Mouse (Mus musculus) right cerebral cortex, postnatal 14 days (tissue): ENCODE results near the gene Cotl1.
A peak's percentile ranks its signal among the peaks of the same experiment; 100 is the strongest.

Experiments
- DNase-seq: peaks from one replicate; pipeline ENCODE4 v3.0.0; 2022

The Cotl1 gene

GRCm38 (mm10) chr8:119812650-119813431 is 27.5 kb downstream of the Cotl1 start:
- DNase-seq, result no peak

- no peak for DNase-seq
Observed at GRCm38 (mm10) chr8:119811925-119812324, 28.4 kb downstream of the Cotl1 start.

GRCm38 (mm10) chr8:119810953-119811499 is 29.3 kb downstream of the Cotl1 start:
- no peak for DNase-seq

GRCm38 (mm10) chr8:119810127-119810868 is 30.0 kb downstream of the Cotl1 start:
- DNase-seq, result peak; percentile 52

- DNase-seq, result no peak
Observed at GRCm38 (mm10) chr8:119809620-119810019, 30.7 kb downstream of the Cotl1 start.

- no peak for DNase-seq
Observed at GRCm38 (mm10) chr8:119807687-119808086, 32.7 kb downstream of the Cotl1 start.

GRCm38 (mm10) chr8:119806422-119807263 is 33.7 kb downstream of the Cotl1 start:
- DNase-seq, result peak; percentile 62

- DNase-seq, result no peak
Observed at GRCm38 (mm10) chr8:119805275-119805674, 35.1 kb downstream of the Cotl1 start.

- DNase-seq, result no peak
Observed at GRCm38 (mm10) chr8:119802592-119802991, 37.8 kb downstream of the Cotl1 start.

- peak; percentile 75 for DNase-seq
Observed at GRCm38 (mm10) chr8:119801168-119801567, 39.2 kb downstream of the Cotl1 start.

- no peak for DNase-seq
Observed at GRCm38 (mm10) chr8:119798965-119799264, 41.4 kb downstream of the Cotl1 start.

- DNase-seq, result peak; percentile 65
Observed at GRCm38 (mm10) chr8:119798170-119798964, 42.0 kb downstream of the Cotl1 start.

GRCm38 (mm10) chr8:119795651-119796050 is 44.7 kb downstream of the Cotl1 start:
- DNase-seq, result no peak

- no peak for DNase-seq
Observed at GRCm38 (mm10) chr8:119794689-119795088, 45.7 kb downstream of the Cotl1 start.

- DNase-seq, result no peak
Observed at GRCm38 (mm10) chr8:119791804-119792704, 48.3 kb downstream of the Cotl1 start.

GRCm38 (mm10) chr8:119789581-119789980 is 50.8 kb downstream of the Cotl1 start:
- DNase-seq, result no peak

GRCm38 (mm10) chr8:119788607-119789381 is 51.5 kb downstream of the Cotl1 start:
- DNase-seq, result no peak

GRCm38 (mm10) chr8:119787341-119787740 is 53.0 kb downstream of the Cotl1 start:
- no peak for DNase-seq

- no peak for DNase-seq
Observed at GRCm38 (mm10) chr8:119786871-119787270, 53.5 kb downstream of the Cotl1 start.

- no peak for DNase-seq
Observed at GRCm38 (mm10) chr8:119785764-119786405, 54.5 kb downstream of the Cotl1 start.
